Mouse (Mus musculus) cerebellum, adult 11-12 months (tissue): ENCODE measurements around the gene Cux1.
"Not testable (repeated sequence)": the region's sequence is repeated elsewhere in the genome, so short reads cannot be mapped to it uniquely, and the experiment has no call there.

Source experiments
- DNase-seq: peaks from one replicate; pipeline ENCODE4 v3.0.0; 2022

Gene Cux1

GRCm38 (mm10) chr5:136499316-136499715 lies 68.0 kb downstream of the Cux1 start:
- DNase-seq, result no peak

GRCm38 (mm10) chr5:136498741-136499140 lies 68.5 kb downstream of the Cux1 start:
- DNase-seq, result no peak

GRCm38 (mm10) chr5:136497301-136497700 lies 70.0 kb downstream of the Cux1 start:
- no peak for DNase-seq

GRCm38 (mm10) chr5:136495581-136495980 lies 71.7 kb downstream of the Cux1 start:
- no peak for DNase-seq

DNA sequence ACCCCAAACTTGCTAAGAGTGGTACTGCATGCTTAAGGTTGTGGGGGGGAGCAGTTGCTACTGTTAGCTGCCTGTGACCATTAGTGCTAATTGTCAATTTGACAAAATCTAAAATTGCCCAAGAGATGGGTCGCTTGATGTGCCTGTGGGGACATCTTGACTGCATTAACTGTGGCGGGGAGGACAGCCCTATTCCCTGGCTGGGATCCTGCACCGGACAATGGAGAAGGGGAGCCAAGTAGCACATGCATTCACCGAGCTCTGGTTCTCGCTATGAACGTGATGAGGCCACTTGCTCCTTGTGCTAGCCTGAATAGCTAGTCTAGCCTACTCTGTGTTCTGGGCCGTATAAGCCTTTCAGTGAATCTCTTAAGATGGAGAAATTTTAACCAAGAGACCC lies 72.4 kb downstream of the Cux1 start:
- no peak for DNase-seq

DNA sequence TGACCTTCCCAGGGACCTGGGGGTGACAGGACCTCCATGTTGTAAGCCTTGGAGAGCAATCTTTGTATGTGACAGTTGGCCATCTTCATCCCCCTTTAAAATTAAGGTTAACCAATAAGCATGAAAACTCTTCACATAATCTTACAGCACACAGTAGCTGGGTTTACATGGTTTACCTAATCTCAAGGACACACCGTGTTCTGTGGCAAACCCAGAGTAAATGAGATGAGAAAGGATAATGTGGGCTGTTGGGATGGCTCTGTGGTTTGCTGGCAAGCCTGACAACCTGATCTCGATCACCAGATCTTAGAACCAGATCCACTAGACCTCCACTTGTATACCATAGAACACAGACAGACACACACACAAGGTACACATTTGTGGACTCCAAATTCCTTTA lies 73.0 kb downstream of the Cux1 start:
- DNase-seq, result no peak

DNA sequence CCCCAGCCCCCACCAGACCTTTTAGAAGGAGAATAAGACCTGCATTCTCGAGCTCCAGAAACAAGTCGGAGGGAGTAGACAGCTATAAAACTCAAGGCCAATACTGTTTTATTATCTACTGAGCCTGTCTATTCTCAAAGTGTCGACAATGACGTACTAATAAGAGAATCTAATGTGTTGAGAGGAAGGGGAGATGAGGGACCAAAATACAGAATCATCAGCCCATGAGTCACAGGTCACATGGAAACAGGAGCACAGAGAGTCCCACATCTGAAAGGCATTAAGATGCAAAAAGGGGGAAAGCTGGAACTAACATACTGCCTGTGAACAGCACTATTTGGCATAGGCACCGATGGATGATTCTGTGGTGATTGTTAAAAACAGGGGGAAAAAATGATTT lies 77.8 kb downstream of the Cux1 start:
- no peak for DNase-seq

GRCm38 (mm10) chr5:136488721-136489120 lies 78.6 kb downstream of the Cux1 start:
- peak; percentile 89 for DNase-seq

GRCm38 (mm10) chr5:136488223-136488622 lies 79.1 kb downstream of the Cux1 start:
- no peak for DNase-seq

DNA sequence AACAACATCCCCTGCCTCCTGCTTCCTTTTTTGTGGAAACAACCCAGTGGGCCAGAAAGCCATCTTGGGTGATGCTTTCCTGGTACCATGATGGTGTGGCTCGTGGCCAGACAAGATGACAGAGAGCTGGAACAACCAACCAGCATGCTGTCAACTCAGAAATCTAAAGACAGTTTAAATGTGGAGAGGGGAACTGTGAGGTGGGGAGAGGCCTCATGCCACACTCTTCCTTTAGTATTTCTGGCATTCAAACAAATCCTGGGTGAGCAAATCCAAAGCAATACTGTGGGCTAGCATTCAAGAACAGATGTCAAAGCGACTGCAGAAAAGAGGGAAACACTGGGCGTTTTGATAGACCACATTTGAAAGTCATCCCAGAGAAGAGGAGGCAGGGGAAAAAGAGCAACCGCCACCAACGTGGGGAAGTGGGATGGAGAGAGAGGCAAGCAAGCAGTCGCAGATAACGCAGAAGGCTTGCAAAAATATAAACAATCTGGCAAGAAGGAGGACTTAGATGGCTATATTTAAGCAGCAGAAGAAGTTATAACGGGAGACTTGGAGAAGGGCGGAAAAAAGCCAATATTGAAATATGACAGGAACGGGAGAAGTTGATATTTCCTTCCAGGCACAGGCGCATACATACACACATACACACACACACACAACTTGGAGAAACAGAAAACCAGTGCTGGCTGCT lies 79.7 kb downstream of the Cux1 start:
- DNase-seq, result no peak

DNA sequence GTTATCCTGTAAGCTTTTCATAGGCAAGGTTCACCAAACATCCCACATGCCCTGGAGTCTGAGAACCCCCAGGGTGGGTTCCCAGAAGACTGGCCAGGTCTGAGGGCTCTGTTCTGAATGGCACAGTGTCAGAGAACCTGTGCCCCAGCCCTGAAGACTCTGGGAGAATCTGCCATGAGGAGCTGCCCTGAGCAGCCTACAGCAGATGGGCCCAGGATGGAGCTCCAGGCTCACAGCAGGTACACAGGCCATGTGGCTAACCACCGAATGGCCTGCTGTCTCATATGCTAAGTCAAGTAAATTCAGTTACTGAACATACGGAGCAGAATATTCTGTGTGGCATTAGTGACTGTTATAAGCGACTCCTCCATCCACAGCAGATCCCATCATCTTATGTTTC lies 80.9 kb downstream of the Cux1 start:
- peak; percentile 96 for DNase-seq

- DNase-seq, result no peak
Measured at GRCm38 (mm10) chr5:136485397-136485796, 81.9 kb downstream of the Cux1 start.

DNA sequence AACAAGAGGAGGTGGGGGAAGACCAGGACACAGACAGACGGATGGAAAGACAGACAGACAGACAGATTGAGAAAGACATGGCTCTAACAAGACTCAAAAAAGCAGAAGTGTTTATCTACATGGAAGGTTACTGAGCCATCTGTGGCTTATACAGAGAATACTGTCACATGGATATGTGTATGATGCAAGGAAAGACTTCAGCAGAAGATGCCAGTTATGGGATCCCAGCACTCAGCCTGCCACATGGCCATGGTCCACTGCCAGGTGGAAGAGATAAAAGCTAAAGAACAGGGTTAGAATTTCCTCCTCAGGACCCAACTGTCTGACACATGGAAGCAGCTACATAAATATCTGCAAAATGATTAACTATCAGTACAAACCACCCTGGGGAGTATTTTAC lies 84.9 kb downstream of the Cux1 start:
- peak; percentile 71 for DNase-seq

- DNase-seq, result no peak
Measured at GRCm38 (mm10) chr5:136480541-136480940, 86.7 kb downstream of the Cux1 start.

- no peak for DNase-seq
Measured at GRCm38 (mm10) chr5:136479801-136480200, 87.5 kb downstream of the Cux1 start.

DNA sequence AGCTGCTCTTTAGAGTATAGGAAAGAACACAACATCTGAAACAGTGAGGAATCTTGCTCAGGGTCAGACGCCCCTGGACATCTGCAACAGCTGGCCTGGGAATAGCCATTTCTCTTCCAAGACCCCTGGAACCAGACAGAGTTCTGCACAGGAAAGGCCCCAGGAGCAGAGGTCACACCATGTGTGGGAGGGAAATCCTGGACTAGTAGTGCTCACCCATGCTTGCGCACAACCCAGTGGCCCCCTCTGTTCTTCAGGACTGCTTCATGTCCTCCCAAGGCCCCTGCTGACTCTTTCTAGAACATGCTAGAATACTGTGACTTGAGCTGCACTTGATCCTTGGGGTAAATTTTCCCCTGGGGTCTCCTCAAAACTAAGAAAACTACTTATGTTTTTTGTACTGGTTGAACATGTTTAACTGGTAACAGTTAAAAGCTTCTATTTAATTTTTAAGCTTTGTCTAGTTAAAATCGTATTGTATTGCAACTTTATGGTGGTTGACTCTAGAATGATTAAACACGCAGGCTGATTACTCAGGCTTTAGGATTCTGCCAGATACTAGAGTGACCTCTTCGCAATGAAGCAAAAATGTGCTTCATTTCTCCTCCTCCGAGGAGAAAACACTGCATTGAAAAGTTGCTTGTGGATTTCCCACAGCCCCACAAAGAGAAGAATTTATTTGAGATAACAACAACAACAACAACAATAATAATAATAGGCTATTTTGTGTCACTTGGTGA lies 88.1 kb downstream of the Cux1 start:
- DNase-seq, result no peak

- no peak for DNase-seq
Measured at GRCm38 (mm10) chr5:136476272-136476671, 91.0 kb downstream of the Cux1 start.

DNA sequence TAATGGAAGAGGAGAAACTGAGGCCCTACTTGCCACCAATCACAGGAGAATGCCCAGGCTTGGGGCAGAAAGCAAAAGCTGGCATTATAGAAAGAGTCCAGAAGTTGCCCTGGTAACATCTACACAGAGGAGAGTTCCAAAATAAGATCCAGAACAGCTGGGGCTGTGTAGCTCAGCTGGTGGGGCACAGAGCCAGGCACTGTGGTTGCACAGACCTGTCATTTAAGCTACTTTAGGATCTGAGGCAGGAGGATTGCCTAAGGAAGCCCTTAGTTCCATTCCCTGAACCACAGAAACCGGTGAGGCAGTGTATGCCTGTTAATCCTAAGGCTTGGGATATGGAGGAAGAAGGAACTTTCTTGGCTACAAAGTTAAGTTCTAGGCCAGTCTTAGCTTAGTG lies 92.1 kb downstream of the Cux1 start:
- no peak for DNase-seq

DNA sequence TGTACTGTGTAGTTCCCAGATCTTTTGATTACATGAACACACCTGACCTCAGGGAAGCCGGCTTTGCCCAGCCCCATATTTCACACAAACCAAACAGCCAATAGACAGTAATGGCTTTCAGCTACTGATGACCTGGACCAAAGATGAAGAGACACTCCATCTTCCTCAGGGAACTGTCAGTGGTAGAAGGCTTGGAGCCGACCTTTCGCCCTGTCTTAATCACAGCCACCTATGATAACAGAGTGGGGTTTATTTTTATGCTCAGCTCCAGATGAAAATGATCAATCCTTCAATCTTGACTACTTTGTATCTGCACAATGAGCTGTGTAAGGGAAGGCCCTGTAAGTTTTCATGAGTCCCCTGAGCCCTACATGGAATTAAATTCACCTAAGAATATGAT lies 93.2 kb downstream of the Cux1 start:
- no peak for DNase-seq

- no peak for DNase-seq
Measured at GRCm38 (mm10) chr5:136473337-136473736, 94.0 kb downstream of the Cux1 start.

- no peak for DNase-seq
Measured at GRCm38 (mm10) chr5:136472846-136473245, 94.4 kb downstream of the Cux1 start.

DNA sequence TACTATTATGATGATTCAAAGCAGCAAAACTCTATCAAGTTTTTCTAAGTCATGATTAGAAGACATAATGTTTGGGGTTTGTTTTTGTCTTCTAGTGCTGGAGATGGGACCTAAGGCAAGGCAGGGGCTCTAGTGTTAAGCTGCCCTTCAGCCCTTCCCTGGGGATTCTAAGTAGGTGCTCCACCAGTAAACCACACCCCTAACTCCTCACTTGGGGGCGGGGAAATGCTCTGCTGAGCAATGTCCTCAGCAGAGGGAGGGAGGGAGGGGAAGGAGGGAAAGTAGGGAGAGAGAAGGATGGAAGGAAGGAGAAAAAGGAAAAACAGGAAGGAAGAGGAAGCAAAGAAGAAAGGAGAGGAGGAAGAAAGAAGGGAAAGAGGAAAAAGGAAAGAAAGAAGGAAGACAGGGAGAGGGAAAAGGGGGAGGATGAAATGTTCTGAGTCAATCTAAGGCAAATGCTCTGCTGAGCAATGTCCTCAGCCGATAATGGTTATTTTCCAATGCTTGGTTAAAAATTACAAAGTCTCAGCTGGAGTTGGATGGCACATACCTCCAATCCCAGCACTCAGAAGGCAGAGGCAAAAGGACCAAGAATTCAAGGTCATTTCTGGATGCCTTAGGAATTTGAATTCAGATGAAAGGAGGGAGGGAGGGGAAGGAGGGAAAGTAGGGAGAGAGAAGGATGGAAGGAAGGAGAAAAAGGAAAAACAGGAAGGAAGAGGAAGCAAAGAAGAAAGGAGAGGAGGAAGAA lies 96.1 kb downstream of the Cux1 start:
- not testable (repeated sequence) for DNase-seq

- DNase-seq, result no peak
Measured at GRCm38 (mm10) chr5:136469301-136469700, 98.0 kb downstream of the Cux1 start.
